31 mouse cellular contexts compared by ENCODE assay signal in genomic region chr9:99646102-99646501, GRCm38 (mm10). TPM values are rescaled to one million over a fixed set of nuclear protein-coding genes. Genes with fewer than 3 reads are reported as not detected.
DNase-seq lines count a peak whose midpoint lies in the region; ATAC-seq and TF ChIP-seq lines count a peak whose summit lies in the region.
"Had no signal": no experiment of that assay in that cellular context is flagged by ENCODE, and none has a peak within 500 bp of the region (broad histone marks: within the 10 kb centered on the region; RNA-seq: fewer than 3 reads in every experiment).

No protein-coding gene starts in this region.

- no peaks in the 10 kb centered on the region for H3K27me3 ChIP-seq in lung, embryonic 15.5 days
- H3K27me3 ChIP-seq: forebrain, embryonic 12.5 days; forebrain, embryonic 15.5 days; heart, embryonic 13.5 days; hindbrain, embryonic 12.5 days; hindbrain, embryonic 15.5 days; Patski had no signal

- WGBS in lung, embryonic 15.5 days, result 77% methylated on average over 6 of the region's 6 CpGs
- 75% methylated on average over 6 of the region's 6 CpGs for WGBS in lung, adult 2 months
- 85% methylated on average over 6 of the region's 6 CpGs for WGBS in olfactory bulb, adult 2 months

- no peak for DNase-seq in lung, adult 2 months
- DNase-seq in lung, postnatal 36 days, result peak; percentile 24
- no peak for DNase-seq in lung, postnatal 4 days
- DNase-seq in left cerebral cortex, adult 18-20 months (ENCODE audit: low spot score in 2 of 2), result no peak
- no peak for DNase-seq in kidney, adult 18-20 months
- DNase-seq: adrenal gland, adult 2 months; adrenal gland, postnatal 14 days; cerebellum, adult 11 months; cerebellum, adult 2 months; cerebellum, adult 9-11 months; cerebellum, postnatal 25 days; gastrocnemius, postnatal 25 days; heart, adult 2 months had no signal

- H3K36me3 ChIP-seq in lung, embryonic 15.5 days, result peaks cover 79% of the 10 kb centered on the region

- no peak for TF ChIP-seq POLR2A in lung, adult 2 months (IDR thresholded peaks at IDR 0.05; ENCODE audit: borderline replicate concordance, extremely low read depth, low read depth, low read length)
- no peak for TF ChIP-seq POLR2A in embryonic fibroblast, embryonic 13.5 days (IDR thresholded peaks at IDR 0.05; ENCODE audit: low read depth, low read length)
- no peak for TF ChIP-seq POLR2A in olfactory bulb, adult 2 months (IDR thresholded peaks at IDR 0.05; ENCODE audit: insufficient read depth, low read depth, low read length)

- peak; percentile 11; the same call in 1 of the 2 replicates for ATAC-seq in lung, embryonic 15.5 days (ENCODE audit: borderline replicate concordance, extremely low read depth, low FRiP score, low TSS enrichment)
- ATAC-seq: forebrain, embryonic 15.5 days; Patski had no signal

- no peak overlapping the region for H3K9ac ChIP-seq in lung, embryonic 15.5 days
- H3K9ac ChIP-seq: forebrain, embryonic 12.5 days; forebrain, embryonic 15.5 days; heart, embryonic 13.5 days; hindbrain, embryonic 12.5 days; hindbrain, embryonic 15.5 days had no signal

- TF ChIP-seq CTCF in lung, adult 2 months (IDR thresholded peaks at IDR 0.05; ENCODE audit: insufficient read depth, low read length), result no peak
- no peak for TF ChIP-seq CTCF in embryonic fibroblast, embryonic 13.5 days (IDR thresholded peaks at IDR 0.05; ENCODE audit: borderline replicate concordance, insufficient read depth, low read length)
- no peak for TF ChIP-seq CTCF in olfactory bulb, adult 2 months (IDR thresholded peaks at IDR 0.05; ENCODE audit: insufficient read depth, low read depth, low read length)

- H3K4me2 ChIP-seq in lung, embryonic 15.5 days, result no peak overlapping the region
- H3K4me2 ChIP-seq: forebrain, embryonic 12.5 days; forebrain, embryonic 15.5 days; heart, embryonic 13.5 days; hindbrain, embryonic 12.5 days; hindbrain, embryonic 15.5 days had no signal

- H3K9me3 ChIP-seq in lung, embryonic 15.5 days, result no peaks in the 10 kb centered on the region
- H3K9me3 ChIP-seq: forebrain, embryonic 12.5 days; forebrain, embryonic 15.5 days; heart, embryonic 10.5 days; heart, embryonic 13.5 days; hindbrain, embryonic 12.5 days; hindbrain, embryonic 15.5 days had no signal

- no peak overlapping the region for H3K4me3 ChIP-seq in lung, embryonic 15.5 days
- H3K4me3 ChIP-seq in lung, adult 2 months (replicated peaks; ENCODE audit: extremely low read depth, low read depth, low read length), result no peak overlapping the region
- no peak overlapping the region for H3K4me3 ChIP-seq in embryonic fibroblast, embryonic 13.5 days (ENCODE audit: insufficient read depth, low read length)
- no peak overlapping the region for H3K4me3 ChIP-seq in olfactory bulb, adult 2 months (ENCODE audit: insufficient read depth, low read depth, low read length)
- H3K4me3 ChIP-seq: forebrain, embryonic 12.5 days; forebrain, embryonic 15.5 days; heart, adult 2 months; heart, embryonic 10.5 days; heart, embryonic 13.5 days; hindbrain, embryonic 12.5 days; hindbrain, embryonic 15.5 days had no signal

- no peaks in the 10 kb centered on the region for H3K4me1 ChIP-seq in lung, embryonic 15.5 days
- H3K4me1 ChIP-seq in lung, adult 2 months (ENCODE audit: control insufficient read depth, insufficient read depth, low read length), result no peaks in the 10 kb centered on the region
- peaks cover 10% of the 10 kb centered on the region for H3K4me1 ChIP-seq in embryonic fibroblast, embryonic 13.5 days (ENCODE audit: control insufficient read depth, insufficient read depth, low read length)
- H3K4me1 ChIP-seq in olfactory bulb, adult 2 months (ENCODE audit: control insufficient read depth, insufficient read depth, low read length), result 0 out of 2 replicates have a peak, but pooled peaks cover 3% of the 10 kb centered on the region
- H3K4me1 ChIP-seq: forebrain, embryonic 12.5 days; forebrain, embryonic 15.5 days; heart, embryonic 10.5 days; heart, embryonic 13.5 days; hindbrain, embryonic 12.5 days; hindbrain, embryonic 15.5 days had no signal

- no peak overlapping the region for H3K27ac ChIP-seq in lung, embryonic 15.5 days
- H3K27ac ChIP-seq in embryonic fibroblast, embryonic 13.5 days (ENCODE audit: insufficient read depth, low read length), result peak overlapping the region; percentile 88
- H3K27ac ChIP-seq in olfactory bulb, adult 2 months (ENCODE audit: insufficient read depth, low read depth, low read length), result peak overlapping the region; percentile 81
- H3K27ac ChIP-seq: forebrain, embryonic 12.5 days; forebrain, embryonic 15.5 days; heart, adult 2 months; heart, embryonic 10.5 days; heart, embryonic 13.5 days; hindbrain, embryonic 12.5 days; hindbrain, embryonic 15.5 days had no signal

RNA-seq across cellular contexts. Expression of gene Dzip1l, which starts 16.8 kb away (rescaled TPM):
- polyA plus RNA-seq in lung, embryonic 15.5 days (2015; fragmentation: Nextera tagmentation; extraction: Ambion mirVana), result 32.7 and 33.8 TPM in 2 replicates
- polyA plus RNA-seq in lung, adult 2 months (2012; rRNA removed), result 6.7 and 8.3 TPM in 2 replicates
- 26.5 and 29.9 TPM in 2 replicates for polyA plus RNA-seq in embryonic fibroblast, embryonic 13.5 days (2011; ENCODE audit: insufficient read length, low read depth, missing spikeins)
- not detected in 2 replicates for polyA plus RNA-seq in olfactory bulb, adult 2 months (2012; ENCODE audit: insufficient read depth, insufficient read length, low replicate concordance, missing spikeins)
- 10 to 100 TPM; 25.1 to 27.5 TPM for total RNA-seq in left cerebral cortex, adult 18-20 months (2021)
- total RNA-seq: granulocyte monocyte progenitor cell, adult 5-6 weeks; hematopoietic stem cell, adult 5-6 weeks had no signal

RNA-seq across cellular contexts. Expression of gene A4gnt, which starts 33.8 kb away (rescaled TPM):
- not detected in 2 replicates for polyA plus RNA-seq in lung, embryonic 15.5 days (2015; fragmentation: Nextera tagmentation; extraction: Ambion mirVana)
- polyA plus RNA-seq in lung, adult 2 months (2012; rRNA removed), result 0.05 TPM in 1 of 2 replicates, not detected in the other
- polyA plus RNA-seq in embryonic fibroblast, embryonic 13.5 days (2011; ENCODE audit: insufficient read length, low read depth, missing spikeins), result not detected in 2 replicates
- not detected in 2 replicates for polyA plus RNA-seq in olfactory bulb, adult 2 months (2012; ENCODE audit: insufficient read depth, insufficient read length, low replicate concordance, missing spikeins)
- under 1 TPM; 0.16 to 0.28 TPM for total RNA-seq in left cerebral cortex, adult 18-20 months (2021)
- total RNA-seq: adrenal gland, adult 2 months; adrenal gland, postnatal 14 days; ES-E14; gastrocnemius, adult 8-10 months; gastrocnemius, postnatal 25 days; granulocyte monocyte progenitor cell, adult 5-6 weeks; heart, adult 2 months; heart, postnatal 25 days; hematopoietic stem cell, adult 5-6 weeks had no signal
- polyA plus RNA-seq: adrenal gland, adult 2 months; cerebellum, adult 2 months; embryonic facial prominence, embryonic 11.5 days; embryonic facial prominence, embryonic 14.5 days; forebrain, embryonic 12.5 days; forebrain, embryonic 15.5 days; heart, adult 2 months; heart, embryonic 10.5 days; heart, embryonic 13.5 days; heart, embryonic 16.5 days; hindbrain, embryonic 12.5 days; hindbrain, embryonic 15.5 days; Patski had no signal
